Mouse (Mus musculus) hindbrain, embryonic 12.5 days (tissue): Measurements from ENCODE around the gene Pigf. TPM values are rescaled to one million over a fixed set of nuclear protein-coding genes. Genes with fewer than 3 reads are reported as not detected.

ENCODE experiments used
- ATAC-seq: fragments of 200-750 bp; cut with Nextera tagmentation; 2 replicates; pipeline ENCODE4 v1.8.0; 2017; ENCODE audit warnings: moderate TSS enrichment; ENCODE audit not compliant: low FRiP score
- H3K27ac ChIP-seq: fragments of 300-500 bp; sonication (generic); 2 replicates; pipeline ENCODE4 v1.5.1; 2016; ENCODE audit warnings: mild to moderate bottlenecking
- H3K27me3 ChIP-seq: fragments of 300-500 bp; sonication (generic); 2 replicates; pipeline ENCODE4 v1.6.1; 2016; ENCODE audit warnings: mild to moderate bottlenecking
- H3K36me3 ChIP-seq: fragments of 300-500 bp; sonication (generic); 2 replicates; pipeline ENCODE4 v1.6.1; 2016; ENCODE audit warnings: mild to moderate bottlenecking
- H3K4me1 ChIP-seq: fragments of 300-500 bp; sonication (generic); 2 replicates; pipeline ENCODE4 v1.6.1; 2016
- H3K4me2 ChIP-seq: fragments of 300-500 bp; sonication (generic); replicated peaks from 2 replicates; pipeline ENCODE4 v1.6.1; 2016; ENCODE audit warnings: mild to moderate bottlenecking
- H3K4me3 ChIP-seq: fragments of 300-500 bp; sonication (generic); 2 replicates; pipeline ENCODE4 v1.5.1; 2016; ENCODE audit warnings: mild to moderate bottlenecking
- H3K9ac ChIP-seq: fragments of 300-500 bp; sonication (generic); 2 replicates; pipeline ENCODE4 v1.6.1; 2016; ENCODE audit warnings: mild to moderate bottlenecking, moderate library complexity
- H3K9me3 ChIP-seq: fragments of 300-500 bp; sonication (generic); replicated peaks from 2 replicates; pipeline ENCODE4 v1.6.1; 2016; ENCODE audit warnings: mild to moderate bottlenecking
- WGBS: fragments of 180-500 bp; shearing (Covaris S2); methylation state at CpG from one replicate; pipeline ENCODE4 v1.1.7; 2016; 5-methylcytosine and 5-hydroxymethylcytosine counted together
- polyA plus RNA-seq: library from polyadenylated mRNA; unstranded; fragments of >200 nt; fragmentation: Nextera tagmentation; extraction: Ambion mirVana; gene quantifications from 2 replicates; pipeline ENCODE4 v1.2.1, GENCODE M21; 2016

Gene Pigf
- polyA plus RNA-seq, 1 experiment from 2014 or later, result 32.6 TPM

GRCm38 (mm10) chr17:87011301-87012019 lies 13.7 kb downstream of the Pigf start:
- no peak overlapping the region for H3K4me3 ChIP-seq
- no peaks in the 10 kb centered on the region for H3K27me3 ChIP-seq
- H3K4me2 ChIP-seq, result no peak overlapping the region
- H3K36me3 ChIP-seq, result peaks cover 19% of the 10 kb centered on the region
- no peak overlapping the region for H3K9ac ChIP-seq
- WGBS, result 92% methylated on average over 13 of the region's 13 CpGs
- ATAC-seq, result no peak
- no peak overlapping the region for H3K27ac ChIP-seq
- H3K4me1 ChIP-seq, result no peaks in the 10 kb centered on the region
- H3K9me3 ChIP-seq, result no peaks in the 10 kb centered on the region

GRCm38 (mm10) chr17:87008950-87009349 lies 16.3 kb downstream of the Pigf start:
- no peak overlapping the region for H3K4me2 ChIP-seq
- no peak for ATAC-seq
- no peak overlapping the region for H3K9ac ChIP-seq
- no peaks in the 10 kb centered on the region for H3K9me3 ChIP-seq
- H3K27ac ChIP-seq, result no peak overlapping the region
- no peaks in the 10 kb centered on the region for H3K27me3 ChIP-seq
- peaks cover 11% of the 10 kb centered on the region for H3K36me3 ChIP-seq
- no peaks in the 10 kb centered on the region for H3K4me1 ChIP-seq
- no peak overlapping the region for H3K4me3 ChIP-seq
- 88% methylated on average over 3 of the region's 3 CpGs for WGBS

- H3K27ac ChIP-seq, result no peak overlapping the region
- WGBS, result 94% methylated on average over 6 of the region's 6 CpGs
- no peak overlapping the region for H3K4me2 ChIP-seq
- no peaks in the 10 kb centered on the region for H3K9me3 ChIP-seq
- no peak for ATAC-seq
- no peaks in the 10 kb centered on the region for H3K4me1 ChIP-seq
- H3K36me3 ChIP-seq, result peaks cover 15% of the 10 kb centered on the region
- no peak overlapping the region for H3K9ac ChIP-seq
- no peaks in the 10 kb centered on the region for H3K27me3 ChIP-seq
- H3K4me3 ChIP-seq, result no peak overlapping the region
These were observed 27.9 kb downstream of the Pigf start for GRCm38 (mm10) chr17:86997323-86997722.

GRCm38 (mm10) chr17:86991306-86991705 lies 33.9 kb downstream of the Pigf start:
- no peak for ATAC-seq
- Histone ChIP-seq H3K4me1 (peaks cover 15% of the 10 kb centered on the region), H3K9ac (no peak overlapping the region), H3K27ac (no peak overlapping the region), H3K36me3 (no peaks in the 10 kb centered on the region), H3K4me2 (no peak overlapping the region), H3K9me3 (no peaks in the 10 kb centered on the region), H3K4me3 (no peak overlapping the region), H3K27me3 (no peaks in the 10 kb centered on the region)
- 97% methylated on average over 8 of the region's 8 CpGs for WGBS

GRCm38 (mm10) chr17:86988601-86989184 lies 36.5 kb downstream of the Pigf start:
- H3K27me3 ChIP-seq, result no peaks in the 10 kb centered on the region
- WGBS, result 63% methylated on average over 6 of the region's 6 CpGs
- H3K36me3 ChIP-seq, result no peaks in the 10 kb centered on the region
- no peaks in the 10 kb centered on the region for H3K9me3 ChIP-seq
- ATAC-seq, result no peak
- H3K9ac ChIP-seq, result no peak overlapping the region
- peaks cover 18% of the 10 kb centered on the region for H3K4me1 ChIP-seq
- H3K4me3 ChIP-seq, result no peak overlapping the region
- H3K4me2 ChIP-seq, result no peak overlapping the region
- H3K27ac ChIP-seq, result no peak overlapping the region

GRCm38 (mm10) chr17:86988161-86988560 lies 37.0 kb downstream of the Pigf start:
- Histone ChIP-seq H3K27me3 (no peaks in the 10 kb centered on the region), H3K36me3 (no peaks in the 10 kb centered on the region), H3K4me2 (no peak overlapping the region), H3K4me1 (peaks cover 18% of the 10 kb centered on the region), H3K9ac (no peak overlapping the region), H3K9me3 (no peaks in the 10 kb centered on the region), H3K27ac (no peak overlapping the region), H3K4me3 (no peak overlapping the region)
- 87% methylated on average over 5 of the region's 5 CpGs for WGBS
- no peak for ATAC-seq

GRCm38 (mm10) chr17:86986449-86987138 lies 38.6 kb downstream of the Pigf start:
- no peaks in the 10 kb centered on the region for H3K36me3 ChIP-seq

GRCm38 (mm10) chr17:86982497-86982896 lies 42.7 kb downstream of the Pigf start:
- H3K4me2 ChIP-seq, result no peak overlapping the region
- no peaks in the 10 kb centered on the region for H3K9me3 ChIP-seq
- no peaks in the 10 kb centered on the region for H3K27me3 ChIP-seq
- no peak overlapping the region for H3K27ac ChIP-seq
- peaks cover 11% of the 10 kb centered on the region for H3K4me1 ChIP-seq
- no peak overlapping the region for H3K4me3 ChIP-seq
- ATAC-seq, result no peak
- 73% methylated on average over 9 of the region's 9 CpGs for WGBS
- no peak overlapping the region for H3K9ac ChIP-seq
- H3K36me3 ChIP-seq, result peaks cover 4% of the 10 kb centered on the region

More at GRCm38 (mm10) chr17:86986449-86987138, 38.6 kb downstream of the Pigf start:
- ATAC-seq, result 0 out of 2 replicates have a peak, but pooled peaks have one; percentile 50
- 0 out of 2 replicates have a peak overlapping the region, but pooled peaks have one; percentile 36 for H3K27ac ChIP-seq
- H3K4me1 ChIP-seq, result peaks cover 18% of the 10 kb centered on the region
- WGBS, result 48% methylated on average over 17 of the region's 17 CpGs
- no peak overlapping the region for H3K4me2 ChIP-seq
- no peaks in the 10 kb centered on the region for H3K27me3 ChIP-seq
- no peaks in the 10 kb centered on the region for H3K9me3 ChIP-seq
- no peak overlapping the region for H3K4me3 ChIP-seq
- H3K9ac ChIP-seq, result no peak overlapping the region

- Histone ChIP-seq H3K9me3 (no peaks in the 10 kb centered on the region), H3K4me3 (no peak overlapping the region), H3K4me2 (no peak overlapping the region), H3K36me3 (peaks cover 4% of the 10 kb centered on the region), H3K27me3 (no peaks in the 10 kb centered on the region), H3K9ac (no peak overlapping the region), H3K27ac (no peak overlapping the region), H3K4me1 (peaks cover 7% of the 10 kb centered on the region)
- no peak for ATAC-seq
- 95% methylated on average over 2 of the region's 2 CpGs for WGBS
These were observed 43.5 kb downstream of the Pigf start for GRCm38 (mm10) chr17:86981701-86982100.

GRCm38 (mm10) chr17:86981205-86981604 lies 44.0 kb downstream of the Pigf start:
- Histone ChIP-seq H3K4me3 (no peak overlapping the region), H3K4me1 (peaks cover 2% of the 10 kb centered on the region), H3K9ac (no peak overlapping the region), H3K4me2 (no peak overlapping the region), H3K36me3 (peaks cover 5% of the 10 kb centered on the region), H3K27me3 (no peaks in the 10 kb centered on the region), H3K27ac (no peak overlapping the region), H3K9me3 (no peaks in the 10 kb centered on the region)
- ATAC-seq, result no peak
- WGBS, result 89% methylated on average over 1 of the region's 1 CpGs

- Histone ChIP-seq H3K4me2 (no peak overlapping the region), H3K36me3 (peaks cover 10% of the 10 kb centered on the region), H3K9me3 (no peaks in the 10 kb centered on the region), H3K27ac (no peak overlapping the region), H3K4me1 (no peaks in the 10 kb centered on the region), H3K27me3 (no peaks in the 10 kb centered on the region), H3K4me3 (no peak overlapping the region), H3K9ac (no peak overlapping the region)
- 92% methylated on average over 6 of the region's 6 CpGs for WGBS
- ATAC-seq, result no peak
These were observed 46.7 kb downstream of the Pigf start for GRCm38 (mm10) chr17:86978496-86978895.

GRCm38 (mm10) chr17:86976387-86976786 lies 48.8 kb downstream of the Pigf start:
- no peak overlapping the region for H3K27ac ChIP-seq
- no peak for ATAC-seq
- WGBS, result 79% methylated on average over 10 of the region's 10 CpGs
- H3K4me2 ChIP-seq, result no peak overlapping the region
- no peaks in the 10 kb centered on the region for H3K27me3 ChIP-seq
- no peaks in the 10 kb centered on the region for H3K4me1 ChIP-seq
- H3K9ac ChIP-seq, result no peak overlapping the region
- H3K4me3 ChIP-seq, result no peak overlapping the region
- peaks cover 10% of the 10 kb centered on the region for H3K36me3 ChIP-seq
- H3K9me3 ChIP-seq, result no peaks in the 10 kb centered on the region
